Mouse (Mus musculus) thymus, adult 18-20 months (tissue): Measurements from ENCODE around the gene Vmn1r104.
"Not testable (repeated sequence)": the region's sequence is repeated elsewhere in the genome, so short reads cannot be mapped to it uniquely, and the experiment has no call there.

ENCODE experiments used
- DNase-seq, 2 experiments: peaks; one replicate each; pipeline ENCODE4 v3.0.0; 2022; ENCODE audit warnings: mixed read lengths in 2 of 2

Vmn1r104 gene

GRCm38 (mm10) chr7:20533537-20533936 lies at the start of gene Vmn1r104:
Gene Vmn1r104 (plus strand): TSS chr7:20533837.
- DNase-seq: not testable (repeated sequence)

- DNase-seq: not testable (repeated sequence)
These were observed 23.2 kb upstream of the Vmn1r104 start, which contains the start of gene Vmn1r103 for GRCm38 (mm10) chr7:20510434-20510833. Gene Vmn1r103 (minus strand): TSS chr7:20510534.

GRCm38 (mm10) chr7:20545657-20546056 lies 12.0 kb downstream of the Vmn1r104 start, which contains the start of gene Gm5726:
Gene Gm5726 (minus strand): TSS chr7:20545757.
- not testable (repeated sequence) for DNase-seq

- not testable (repeated sequence) for DNase-seq
These were observed 42.5 kb downstream of the Vmn1r104 start, which contains the start of gene Gm4141 for GRCm38 (mm10) chr7:20576141-20576540. Gene Gm4141 (minus strand): TSS chr7:20576241.
